Mouse (Mus musculus): ENCODE results near the gene Tmem106c. TPM values are rescaled to one million over a fixed set of nuclear protein-coding genes. Genes with fewer than 3 reads are reported as not detected.

Gene Tmem106c
- polyA plus RNA-seq, 1 experiment from 2014 or later, result 47.2 TPM

DNA sequence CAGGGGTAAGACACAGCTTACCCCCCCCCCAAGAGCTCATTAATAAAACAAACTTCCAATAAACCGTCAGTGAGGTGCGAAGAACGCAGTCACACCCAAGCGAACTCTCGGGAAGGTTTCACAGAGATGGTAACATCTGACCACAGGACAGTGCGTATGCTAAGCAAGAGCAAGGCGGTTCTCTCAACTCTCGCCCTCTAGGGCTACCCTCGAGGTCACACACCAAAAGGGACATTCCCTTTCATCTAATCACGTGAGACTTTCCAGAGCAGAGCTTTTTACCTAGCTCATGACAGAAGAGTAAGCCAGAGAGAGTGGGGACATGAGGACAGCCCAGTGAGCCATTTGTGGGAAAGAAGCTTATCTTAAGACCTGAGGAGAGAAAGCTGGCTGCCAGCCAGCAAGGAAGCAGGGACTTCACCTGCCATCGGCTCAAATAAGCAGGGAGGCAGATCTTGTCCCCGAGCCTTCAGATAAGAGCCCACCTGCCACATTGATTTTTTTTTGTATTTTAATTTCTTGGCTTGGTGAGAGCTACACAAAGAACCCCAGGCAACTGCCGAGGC, 34.7 kb upstream of the Tmem106c start:
- 60% methylated on average over 13 of the region's 13 CpGs for whole genome bisulfite sequencing
- no peaks in the 10 kb centered on the region for H3K27me3 ChIP-seq (replicated peaks; ENCODE audit: control insufficient read depth, insufficient read depth, low read length)

DNA sequence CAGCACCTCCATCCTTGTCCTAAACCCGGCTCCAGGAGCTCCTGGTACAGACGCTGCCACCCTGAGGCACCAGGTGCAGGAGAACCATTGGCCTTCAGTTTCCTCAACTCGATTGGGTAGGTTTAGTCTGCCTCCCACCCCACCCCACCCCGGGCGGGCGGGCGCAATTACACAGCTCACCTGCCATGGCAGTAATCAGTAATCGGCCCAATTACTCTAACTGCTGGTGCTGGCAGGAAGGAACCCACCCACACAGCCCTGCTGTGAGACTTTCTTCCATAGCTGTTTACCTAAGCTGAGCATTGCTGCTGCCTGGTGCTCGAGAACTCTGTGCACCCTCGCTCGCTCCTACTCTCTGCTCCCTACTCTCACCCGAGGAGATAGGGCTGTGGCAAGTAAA, 31.6 kb upstream of the Tmem106c start:
- DNase-seq (ENCODE audit: low spot score) (no peak), ATAC-seq (ENCODE audit: low read depth) (no peak)
- H3K27ac ChIP-seq (replicated peaks; ENCODE audit: low read depth, low read length), result no peak overlapping the region

More for the DNA sequence above, 34.7 kb upstream of the Tmem106c start:
- H3K36me3 ChIP-seq (ENCODE audit: control insufficient read depth, insufficient read depth, low read length), result no peaks in the 10 kb centered on the region
- no peak overlapping the region for H3K27ac ChIP-seq (replicated peaks; ENCODE audit: low read depth, low read length)
- H3K4me3 ChIP-seq (ENCODE audit: low read depth, low read length), result no peak overlapping the region
- no peaks in the 10 kb centered on the region for H3K4me1 ChIP-seq (ENCODE audit: control insufficient read depth, insufficient read depth, low read length)
- no peak for ATAC-seq (ENCODE audit: low read depth)
- DNase-seq (ENCODE audit: low spot score), result no peak
- H3K9me3 ChIP-seq (ENCODE audit: control insufficient read depth, low read length), result no peaks in the 10 kb centered on the region
- H3K9ac ChIP-seq (ENCODE audit: low read depth, low read length), result no peak overlapping the region
- no peak overlapping the region for H3K4me2 ChIP-seq (ENCODE audit: low read depth, low read length)

DNA sequence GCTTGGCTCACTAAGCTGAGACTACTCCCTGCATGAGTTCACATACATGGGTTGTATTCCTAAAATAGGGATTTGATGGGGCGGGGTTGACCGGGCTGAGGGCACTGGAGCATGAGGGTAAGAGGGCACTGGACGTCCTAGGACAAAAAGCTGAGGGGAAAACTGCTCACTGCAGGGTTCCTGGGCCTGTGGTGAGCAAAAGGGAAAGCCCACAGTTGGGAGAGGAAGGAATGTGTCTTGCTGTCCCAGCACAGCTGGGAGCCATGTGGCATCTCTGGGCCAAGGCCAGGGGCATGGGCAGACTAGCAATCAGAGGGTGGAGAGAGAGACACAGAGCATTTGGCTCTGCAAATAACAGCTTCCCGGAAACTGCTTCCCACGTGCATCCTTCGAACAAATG, 25.4 kb upstream of the Tmem106c start:
- H3K9ac ChIP-seq (ENCODE audit: low read depth, low read length), result no peak overlapping the region
- no peaks in the 10 kb centered on the region for H3K4me1 ChIP-seq (ENCODE audit: control insufficient read depth, insufficient read depth, low read length)
- 44% methylated on average over 6 of the region's 6 CpGs for WGBS
- no peaks in the 10 kb centered on the region for H3K9me3 ChIP-seq (ENCODE audit: control insufficient read depth, low read length)
- DNase-seq (ENCODE audit: low spot score), result peak; percentile 48
- H3K36me3 ChIP-seq (ENCODE audit: control insufficient read depth, insufficient read depth, low read length), result no peaks in the 10 kb centered on the region
- no peaks in the 10 kb centered on the region for H3K27me3 ChIP-seq (replicated peaks; ENCODE audit: control insufficient read depth, insufficient read depth, low read length)
- no peak overlapping the region; the same call in 1 of the 2 replicates for H3K27ac ChIP-seq (replicated peaks; ENCODE audit: low read depth, low read length)
- no peak for ATAC-seq (ENCODE audit: low read depth)
- no peak overlapping the region for H3K4me2 ChIP-seq (ENCODE audit: low read depth, low read length)
- H3K4me3 ChIP-seq (ENCODE audit: low read depth, low read length), result no peak overlapping the region

More for the DNA sequence above, 31.6 kb upstream of the Tmem106c start:
- Histone ChIP-seq H3K27me3 (replicated peaks; ENCODE audit: control insufficient read depth, insufficient read depth, low read length) (no peaks in the 10 kb centered on the region), H3K4me3 (ENCODE audit: low read depth, low read length) (no peak overlapping the region), H3K9me3 (ENCODE audit: control insufficient read depth, low read length) (no peaks in the 10 kb centered on the region), H3K9ac (ENCODE audit: low read depth, low read length) (no peak overlapping the region), H3K36me3 (ENCODE audit: control insufficient read depth, insufficient read depth, low read length) (no peaks in the 10 kb centered on the region), H3K4me1 (ENCODE audit: control insufficient read depth, insufficient read depth, low read length) (no peaks in the 10 kb centered on the region), H3K4me2 (ENCODE audit: low read depth, low read length) (no peak overlapping the region)
- 90% methylated on average over 11 of the region's 12 CpGs for WGBS

DNA sequence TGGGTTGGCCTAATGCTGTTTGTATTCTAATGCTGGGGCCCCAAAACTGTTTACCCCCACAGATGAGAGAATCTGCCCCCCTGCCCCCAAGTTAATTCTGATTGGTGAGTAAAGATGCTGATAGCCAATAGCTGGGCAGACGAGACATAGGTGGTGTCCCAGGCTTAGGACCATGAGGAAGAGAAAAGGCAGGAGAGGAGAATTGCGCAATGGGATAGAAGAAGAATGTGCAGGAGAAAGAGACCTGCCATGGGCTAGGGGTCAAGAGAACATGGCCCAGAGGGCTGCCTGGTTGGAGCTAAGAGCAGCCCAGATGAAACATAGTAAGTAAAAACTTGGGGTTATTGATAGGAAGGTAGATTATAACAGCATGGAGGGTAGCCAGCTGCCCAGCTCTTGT, 23.9 kb upstream of the Tmem106c start:
- Histone ChIP-seq H3K9ac (ENCODE audit: low read depth, low read length) (no peak overlapping the region), H3K4me2 (ENCODE audit: low read depth, low read length) (no peak overlapping the region), H3K9me3 (ENCODE audit: control insufficient read depth, low read length) (no peaks in the 10 kb centered on the region), H3K4me1 (ENCODE audit: control insufficient read depth, insufficient read depth, low read length) (no peaks in the 10 kb centered on the region), H3K36me3 (ENCODE audit: control insufficient read depth, insufficient read depth, low read length) (no peaks in the 10 kb centered on the region), H3K27ac (replicated peaks; ENCODE audit: low read depth, low read length) (no peak overlapping the region), H3K27me3 (replicated peaks; ENCODE audit: control insufficient read depth, insufficient read depth, low read length) (no peaks in the 10 kb centered on the region), H3K4me3 (ENCODE audit: low read depth, low read length) (no peak overlapping the region)
- WGBS, result 93% methylated on average over 2 of the region's 2 CpGs
- ATAC-seq (ENCODE audit: low read depth) (no peak), DNase-seq (ENCODE audit: low spot score) (no peak)

DNA sequence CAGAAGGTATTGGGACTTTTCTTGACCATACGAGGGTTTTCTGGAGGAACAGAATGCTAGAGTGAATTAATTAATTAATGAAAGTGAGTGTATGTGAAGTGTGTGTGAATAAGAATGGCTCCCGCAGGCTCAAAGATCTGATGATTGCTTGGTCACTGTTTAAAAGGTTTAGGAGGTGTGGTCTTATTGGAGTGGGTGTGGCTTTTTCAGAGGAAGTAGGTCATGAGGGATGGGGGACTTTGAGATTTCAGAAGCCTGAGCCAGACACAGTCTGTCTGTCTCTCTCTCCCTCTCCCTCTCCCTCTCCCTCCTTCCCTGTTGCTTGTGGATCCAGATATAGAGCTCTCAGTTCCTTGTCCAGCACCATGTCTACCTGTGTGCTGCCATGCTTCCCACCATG, 22.7 kb upstream of the Tmem106c start:
- no peaks in the 10 kb centered on the region for H3K36me3 ChIP-seq (ENCODE audit: control insufficient read depth, insufficient read depth, low read length)
- DNase-seq (ENCODE audit: low spot score) (no peak), ATAC-seq (ENCODE audit: low read depth) (no peak)
- H3K4me2 ChIP-seq (ENCODE audit: low read depth, low read length), result no peak overlapping the region
- H3K27me3 ChIP-seq (replicated peaks; ENCODE audit: control insufficient read depth, insufficient read depth, low read length), result no peaks in the 10 kb centered on the region
- H3K9ac ChIP-seq (ENCODE audit: low read depth, low read length), result no peak overlapping the region
- no peaks in the 10 kb centered on the region for H3K9me3 ChIP-seq (ENCODE audit: control insufficient read depth, low read length)
- H3K27ac ChIP-seq (replicated peaks; ENCODE audit: low read depth, low read length), result no peak overlapping the region
- H3K4me3 ChIP-seq (ENCODE audit: low read depth, low read length), result no peak overlapping the region
- H3K4me1 ChIP-seq (ENCODE audit: control insufficient read depth, insufficient read depth, low read length), result no peaks in the 10 kb centered on the region
- whole genome bisulfite sequencing, result 93% methylated on average over 2 of the region's 2 CpGs

DNA sequence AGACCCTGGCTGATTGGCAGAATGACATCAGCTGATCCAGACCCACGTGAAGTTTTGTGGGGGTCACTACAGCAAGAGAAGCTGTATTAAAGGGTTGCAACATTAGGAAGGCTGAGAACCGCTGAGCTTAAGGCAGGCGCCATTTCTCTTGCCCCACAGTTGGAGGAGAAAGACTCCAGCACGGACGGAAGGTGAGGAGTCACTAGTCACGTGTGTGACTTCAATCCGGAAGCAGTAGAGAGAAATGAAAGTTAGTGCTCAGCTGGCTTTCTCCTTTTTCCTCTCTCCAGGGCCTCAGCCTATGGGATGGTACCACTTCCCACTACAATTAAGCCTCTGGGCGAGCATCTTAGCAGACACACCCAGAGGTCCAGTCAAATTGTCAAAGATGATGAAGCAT, 21.5 kb upstream of the Tmem106c start:
- Histone ChIP-seq H3K4me3 (ENCODE audit: low read depth, low read length) (no peak overlapping the region), H3K27ac (replicated peaks; ENCODE audit: low read depth, low read length) (no peak overlapping the region), H3K36me3 (ENCODE audit: control insufficient read depth, insufficient read depth, low read length) (no peaks in the 10 kb centered on the region), H3K4me1 (ENCODE audit: control insufficient read depth, insufficient read depth, low read length) (no peaks in the 10 kb centered on the region), H3K4me2 (ENCODE audit: low read depth, low read length) (no peak overlapping the region), H3K9me3 (ENCODE audit: control insufficient read depth, low read length) (no peaks in the 10 kb centered on the region), H3K9ac (ENCODE audit: low read depth, low read length) (no peak overlapping the region), H3K27me3 (replicated peaks; ENCODE audit: control insufficient read depth, insufficient read depth, low read length) (no peaks in the 10 kb centered on the region)
- WGBS, result 83% methylated on average over 8 of the region's 8 CpGs
- ATAC-seq (ENCODE audit: low read depth), result no peak
- no peak for DNase-seq (ENCODE audit: low spot score)

DNA sequence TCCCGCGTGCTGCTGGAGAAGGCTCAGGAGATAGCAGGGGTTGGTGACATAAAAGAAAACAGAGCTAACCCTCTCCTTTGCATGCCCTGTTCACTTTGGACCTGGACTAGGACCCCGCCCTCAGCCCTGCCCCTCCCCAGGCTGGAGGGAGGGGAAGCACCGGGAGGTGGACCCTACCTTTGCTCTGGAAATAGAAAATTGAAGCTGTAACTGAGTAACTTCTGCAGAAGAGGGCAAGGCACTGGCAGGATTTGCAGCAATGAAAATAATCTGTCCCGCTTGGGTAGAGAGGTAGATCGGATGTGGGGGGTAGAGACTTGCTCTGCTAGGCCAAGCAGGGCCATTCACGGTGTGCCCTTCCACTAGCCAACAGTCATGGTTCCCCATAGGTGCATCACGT, 20.6 kb upstream of the Tmem106c start:
- H3K4me1 ChIP-seq (ENCODE audit: control insufficient read depth, insufficient read depth, low read length), result no peaks in the 10 kb centered on the region
- no peak for ATAC-seq (ENCODE audit: low read depth)
- H3K4me2 ChIP-seq (ENCODE audit: low read depth, low read length), result no peak overlapping the region
- WGBS, result 84% methylated on average over 8 of the region's 8 CpGs
- H3K9ac ChIP-seq (ENCODE audit: low read depth, low read length), result no peak overlapping the region
- no peak for DNase-seq (ENCODE audit: low spot score)
- H3K4me3 ChIP-seq (ENCODE audit: low read depth, low read length), result no peak overlapping the region
- H3K27ac ChIP-seq (replicated peaks; ENCODE audit: low read depth, low read length), result no peak overlapping the region
- H3K27me3 ChIP-seq (replicated peaks; ENCODE audit: control insufficient read depth, insufficient read depth, low read length), result no peaks in the 10 kb centered on the region
- H3K9me3 ChIP-seq (ENCODE audit: control insufficient read depth, low read length), result no peaks in the 10 kb centered on the region
- H3K36me3 ChIP-seq (ENCODE audit: control insufficient read depth, insufficient read depth, low read length), result no peaks in the 10 kb centered on the region

DNA sequence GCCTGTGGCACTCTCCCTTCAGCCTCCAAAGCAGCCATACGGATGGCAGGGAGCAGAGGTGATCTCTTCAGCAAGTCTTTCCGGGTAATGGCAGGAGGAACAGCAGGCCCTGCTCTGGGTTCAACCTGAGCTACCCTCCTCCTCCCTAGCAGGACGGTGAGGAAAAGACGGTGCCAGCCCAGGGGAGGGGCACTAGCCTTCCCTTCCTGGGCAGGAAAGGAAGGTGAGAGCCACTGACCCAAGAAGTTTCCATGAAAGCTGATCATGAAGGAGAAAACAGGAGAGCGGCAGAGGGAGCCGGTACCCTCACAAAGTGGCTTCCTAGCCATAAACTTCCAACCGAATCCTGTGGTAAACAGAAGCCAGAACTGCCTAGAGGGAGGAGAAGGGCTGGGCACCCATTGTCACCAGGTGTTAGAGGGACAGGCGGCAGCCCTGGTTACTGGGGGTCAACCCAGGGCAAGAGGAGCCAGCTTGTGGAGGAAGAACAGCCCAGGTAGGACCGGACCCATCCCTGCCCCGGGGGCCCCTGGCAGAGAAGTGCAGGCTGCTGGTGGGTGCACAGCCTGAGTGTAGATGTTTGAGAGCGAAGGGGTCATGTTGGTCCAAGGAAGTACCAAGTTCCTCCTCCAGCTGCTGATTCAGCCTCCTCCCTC, 19.0 kb upstream of the Tmem106c start:
- 80% methylated on average over 9 of the region's 11 CpGs for WGBS
- H3K27me3 ChIP-seq (replicated peaks; ENCODE audit: control insufficient read depth, insufficient read depth, low read length), result no peaks in the 10 kb centered on the region
- H3K9ac ChIP-seq (ENCODE audit: low read depth, low read length), result no peak overlapping the region
- H3K36me3 ChIP-seq (ENCODE audit: control insufficient read depth, insufficient read depth, low read length), result no peaks in the 10 kb centered on the region
- no peak overlapping the region for H3K4me3 ChIP-seq (ENCODE audit: low read depth, low read length)
- DNase-seq (ENCODE audit: low spot score) (no peak), ATAC-seq (ENCODE audit: low read depth) (no peak)
- H3K9me3 ChIP-seq (ENCODE audit: control insufficient read depth, low read length), result no peaks in the 10 kb centered on the region
- H3K4me1 ChIP-seq (ENCODE audit: control insufficient read depth, insufficient read depth, low read length), result no peaks in the 10 kb centered on the region
- H3K4me2 ChIP-seq (ENCODE audit: low read depth, low read length), result no peak overlapping the region
- H3K27ac ChIP-seq (replicated peaks; ENCODE audit: low read depth, low read length), result no peak overlapping the region

DNA sequence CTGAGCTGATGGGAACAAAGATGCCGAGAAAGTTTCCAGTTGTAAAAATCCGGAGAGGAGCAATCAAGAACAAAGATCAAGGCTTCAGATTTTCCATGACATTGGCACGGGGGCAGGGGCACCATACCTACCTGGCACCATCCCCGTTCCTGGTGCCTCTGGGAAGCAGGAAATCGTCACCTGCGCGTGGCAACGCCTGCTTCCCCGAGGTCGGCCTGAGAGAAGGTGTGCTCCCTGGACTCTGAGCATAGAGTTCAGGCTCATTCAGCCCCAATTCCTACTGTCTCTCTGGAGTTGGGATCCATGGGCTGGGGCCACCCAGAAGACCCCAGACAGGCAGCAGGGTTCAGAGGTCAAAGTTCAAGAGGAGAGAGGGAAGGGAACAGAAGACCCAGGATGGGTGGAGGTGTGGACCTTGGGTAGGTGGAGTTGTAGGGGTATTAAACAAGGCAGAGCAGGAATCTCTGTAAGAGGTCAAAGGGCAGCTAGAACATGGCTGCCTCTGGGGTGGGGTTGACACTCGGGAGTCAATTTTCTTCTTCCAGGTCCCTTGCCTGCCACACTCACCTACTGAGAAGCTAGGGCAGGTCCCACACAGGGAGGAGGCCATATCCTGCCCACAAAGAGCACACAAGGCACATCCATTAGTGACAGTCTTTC, 18.2 kb upstream of the Tmem106c start:
- Histone ChIP-seq H3K9ac (ENCODE audit: low read depth, low read length) (no peak overlapping the region), H3K27me3 (replicated peaks; ENCODE audit: control insufficient read depth, insufficient read depth, low read length) (no peaks in the 10 kb centered on the region), H3K27ac (replicated peaks; ENCODE audit: low read depth, low read length) (no peak overlapping the region), H3K9me3 (ENCODE audit: control insufficient read depth, low read length) (no peaks in the 10 kb centered on the region), H3K36me3 (ENCODE audit: control insufficient read depth, insufficient read depth, low read length) (no peaks in the 10 kb centered on the region), H3K4me2 (ENCODE audit: low read depth, low read length) (no peak overlapping the region), H3K4me1 (ENCODE audit: control insufficient read depth, insufficient read depth, low read length) (no peaks in the 10 kb centered on the region), H3K4me3 (ENCODE audit: low read depth, low read length) (no peak overlapping the region)
- ATAC-seq (ENCODE audit: low read depth) (no peak), DNase-seq (ENCODE audit: low spot score) (no peak)
- 70% methylated on average over 10 of the region's 11 CpGs for WGBS
